8 mouse cellular contexts compared by ENCODE assay signal in the genomic region with DNA sequence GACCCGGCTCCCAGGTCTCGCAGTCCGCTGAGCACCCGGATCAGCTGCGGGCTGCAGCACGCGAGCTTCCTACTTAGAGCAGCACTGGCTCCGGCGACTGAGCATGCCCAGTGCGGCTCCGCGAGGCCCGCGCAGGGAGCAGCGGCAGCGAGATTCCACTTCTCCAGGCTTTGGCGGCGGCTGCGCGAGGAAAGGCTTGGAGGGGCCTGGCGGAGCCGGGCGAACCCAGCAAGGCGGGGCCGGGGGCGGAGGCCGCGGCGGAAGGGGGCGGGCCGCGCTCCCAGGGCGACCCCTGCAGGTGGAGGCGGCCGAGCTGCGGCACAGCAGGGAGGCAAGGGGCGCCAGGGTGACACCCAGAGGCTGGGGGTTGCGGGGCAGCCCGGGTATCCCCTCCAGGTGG. TPM values are rescaled to one million over a fixed set of nuclear protein-coding genes. Genes with fewer than 3 reads are reported as not detected.
DNase-seq lines count a peak whose midpoint lies in the region; ATAC-seq and TF ChIP-seq lines count a peak whose summit lies in the region.

Gene Apbb2, minus strand, starts transcription at position 188 of the 400 bp plus-strand sequence.

- peaks cover 10% of the 10 kb centered on the region for H3K4me1 ChIP-seq in cortical plate, adult 2 months (ENCODE audit: control insufficient read depth, insufficient read depth, low read length)
- H3K4me1 ChIP-seq in megakaryocyte, embryonic 14.5 days = peaks cover 21% of the 10 kb centered on the region

- peak within 1 kb of the TSS; percentile 89 for H3K4me3 ChIP-seq in cortical plate, adult 2 months (ENCODE audit: insufficient read depth, low read length)
- H3K4me3 ChIP-seq in megakaryocyte, embryonic 14.5 days (replicated peaks) = peak within 1 kb of the TSS; percentile 89

- peak; percentile 95 for DNase-seq in gastrocnemius, postnatal 25 days
- DNase-seq in left cerebral cortex, adult 9 months (ENCODE audit: low spot score in 2 of 2) = peak; percentile 85 to 94
- DNase-seq in right cerebral cortex, postnatal 14 days = peak; percentile 93
- DNase-seq in urinary bladder, postnatal 25 days (ENCODE audit: low spot score) = peak; percentile 95

- peaks cover 81% of the 10 kb centered on the region for H3K27me3 ChIP-seq in megakaryocyte, embryonic 14.5 days (replicated peaks)

- peak within 1 kb of the TSS; percentile 97 for H3K27ac ChIP-seq in cortical plate, adult 2 months (ENCODE audit: insufficient read depth, low read length)

- H3K9me3 ChIP-seq in megakaryocyte, embryonic 14.5 days = peaks cover 10% of the 10 kb centered on the region

- H3K36me3 ChIP-seq in megakaryocyte, embryonic 14.5 days (replicated peaks; ENCODE audit: low read length) = no peaks in the 10 kb centered on the region

- peak; percentile 68 for ATAC-seq in activated CD4-positive, CD25-positive, alpha-beta regulatory T cell, adult 4 months
- peak; percentile 54 for ATAC-seq in inflammation-experienced regulatory T-cells, adult 6 months

- TF ChIP-seq POLR2A in cortical plate, adult 2 months (IDR thresholded peaks at IDR 0.05; ENCODE audit: extremely low read depth, insufficient read depth, low read length) = peak; percentile 86

- TF ChIP-seq CTCF in cortical plate, adult 2 months (IDR thresholded peaks at IDR 0.05; ENCODE audit: extremely low read depth, insufficient read depth, low read length) = peak; percentile 25; the same call in 1 of the 2 replicates

RNA-seq across cellular contexts. Expression of gene Apbb2, which starts in this region (rescaled TPM):
- 1 to 10 TPM in 1 of 2 experiments, not detected in 1; 5.0 TPM for polyA plus RNA-seq in activated CD4-positive, CD25-positive, alpha-beta regulatory T cell, adult 4 months (2017; shearing (Covaris generic))
- polyA plus RNA-seq in cortical plate, adult 2 months (2012; rRNA removed) = 24.7 and 28.8 TPM in 2 replicates
- 10 to 100 TPM; 32.8 to 39.8 TPM for total RNA-seq in gastrocnemius, postnatal 25 days (2021)
- under 1 TPM; 0.42 to 0.80 (median 0.55) TPM for polyA plus RNA-seq in inflammation-experienced regulatory T-cells, adult 6 months (2017; shearing (Covaris generic))
- polyA plus RNA-seq in megakaryocyte, embryonic 14.5 days (2012; ENCODE audit: insufficient read depth, low replicate concordance) = 0.34 TPM in 1 of 2 replicates, not detected in the other

Comparison
In these comparisons a context has a peak if more than half of its experiments do, and no peak if none do; other contexts are left out.
1. Peak in every context shown above with its lines: DNase-seq, ATAC-seq, H3K4me3 ChIP-seq and H3K27ac ChIP-seq.
2. Peak in ATAC-seq in inflammation-experienced regulatory T-cells, adult 6 months; RNA of the gene not detected or under 1 TPM.